Mouse (Mus musculus): ENCODE measurements around the gene Mgst2. TPM values are rescaled to one million over a fixed set of nuclear protein-coding genes. Genes with fewer than 3 reads are reported as not detected.

Gene Mgst2
- polyA plus RNA-seq, 1 experiment from 2014 or later, result 0.64 TPM

- no peak for ATAC-seq (ENCODE audit: low FRiP score)
- no peak overlapping the region for H3K27ac ChIP-seq
- no peaks in the 10 kb centered on the region for H3K27me3 ChIP-seq
- no peaks in the 10 kb centered on the region for H3K9me3 ChIP-seq
- no peaks in the 10 kb centered on the region for H3K36me3 ChIP-seq
- H3K9ac ChIP-seq, result no peak overlapping the region
- H3K4me3 ChIP-seq, result no peak overlapping the region
- H3K4me1 ChIP-seq (replicated peaks), result 0 out of 2 replicates have a peak, but pooled peaks cover 3% of the 10 kb centered on the region
- H3K4me2 ChIP-seq, result no peak overlapping the region
- WGBS, result 93% methylated on average over 6 of the region's 6 CpGs
Measured at GRCm38 (mm10) chr3:51637326-51637725, 22.8 kb upstream of the Mgst2 start.

GRCm38 (mm10) chr3:51638260-51638659, 21.9 kb upstream of the Mgst2 start:
- H3K9ac ChIP-seq, result no peak overlapping the region
- ATAC-seq (ENCODE audit: low FRiP score), result no peak
- no peak overlapping the region for H3K4me3 ChIP-seq
- no peaks in the 10 kb centered on the region for H3K27me3 ChIP-seq
- H3K9me3 ChIP-seq, result no peaks in the 10 kb centered on the region
- WGBS, result 95% methylated on average over 6 of the region's 6 CpGs
- no peak overlapping the region for H3K4me2 ChIP-seq
- H3K36me3 ChIP-seq, result no peaks in the 10 kb centered on the region
- H3K27ac ChIP-seq, result no peak overlapping the region
- 0 out of 2 replicates have a peak, but pooled peaks cover 3% of the 10 kb centered on the region for H3K4me1 ChIP-seq (replicated peaks)

- peaks cover 6% of the 10 kb centered on the region for H3K4me1 ChIP-seq (replicated peaks)
- no peaks in the 10 kb centered on the region for H3K9me3 ChIP-seq
- no peak overlapping the region for H3K9ac ChIP-seq
- no peaks in the 10 kb centered on the region for H3K36me3 ChIP-seq
- no peak overlapping the region for H3K27ac ChIP-seq
- H3K27me3 ChIP-seq, result 0 out of 2 replicates have a peak, but pooled peaks cover 3% of the 10 kb centered on the region
- no peak overlapping the region for H3K4me3 ChIP-seq
- WGBS, result 92% methylated on average over 6 of the region's 6 CpGs
- ATAC-seq (ENCODE audit: low FRiP score), result no peak
- no peak overlapping the region for H3K4me2 ChIP-seq
Measured at GRCm38 (mm10) chr3:51645484-51645883, 14.7 kb upstream of the Mgst2 start.

GRCm38 (mm10) chr3:51646301-51646700, 13.9 kb upstream of the Mgst2 start:
- Histone ChIP-seq H3K4me3 (no peak overlapping the region), H3K4me1 (replicated peaks) (peaks cover 11% of the 10 kb centered on the region), H3K4me2 (no peak overlapping the region), H3K9ac (no peak overlapping the region), H3K27ac (no peak overlapping the region), H3K27me3 (0 out of 2 replicates have a peak, but pooled peaks cover 3% of the 10 kb centered on the region), H3K36me3 (no peaks in the 10 kb centered on the region), H3K9me3 (no peaks in the 10 kb centered on the region)
- ATAC-seq (ENCODE audit: low FRiP score), result no peak
- WGBS, result 85% methylated on average over 10 of the region's 10 CpGs

- Histone ChIP-seq H3K27me3 (0 out of 2 replicates have a peak, but pooled peaks cover 3% of the 10 kb centered on the region), H3K9me3 (no peaks in the 10 kb centered on the region), H3K4me1 (replicated peaks) (peaks cover 17% of the 10 kb centered on the region), H3K4me2 (no peak overlapping the region), H3K36me3 (no peaks in the 10 kb centered on the region), H3K27ac (no peak overlapping the region), H3K9ac (no peak overlapping the region), H3K4me3 (no peak overlapping the region)
- 87% methylated on average over 4 of the region's 4 CpGs for WGBS
- ATAC-seq (ENCODE audit: low FRiP score), result no peak
Measured at GRCm38 (mm10) chr3:51647356-51647755, 12.8 kb upstream of the Mgst2 start.

- ATAC-seq (ENCODE audit: low FRiP score), result peak; percentile 41
- H3K4me3 ChIP-seq, result no peak overlapping the region
- WGBS, result 39% methylated on average over 15 of the region's 15 CpGs
- no peaks in the 10 kb centered on the region for H3K9me3 ChIP-seq
- no peak overlapping the region for H3K27ac ChIP-seq
- H3K4me2 ChIP-seq, result peak overlapping the region; percentile 11; the same call in 1 of the 2 replicates
- H3K27me3 ChIP-seq, result 0 out of 2 replicates have a peak, but pooled peaks cover 3% of the 10 kb centered on the region
- H3K4me1 ChIP-seq (replicated peaks), result peaks cover 25% of the 10 kb centered on the region
- H3K36me3 ChIP-seq, result no peaks in the 10 kb centered on the region
- peak overlapping the region; percentile 1; the same call in 1 of the 2 replicates for H3K9ac ChIP-seq
Measured at GRCm38 (mm10) chr3:51648037-51648664, 12.0 kb upstream of the Mgst2 start.

GRCm38 (mm10) chr3:51649426-51649825, 10.7 kb upstream of the Mgst2 start:
- whole genome bisulfite sequencing, result 84% methylated on average over 8 of the region's 8 CpGs
- Histone ChIP-seq H3K36me3 (no peaks in the 10 kb centered on the region), H3K9me3 (no peaks in the 10 kb centered on the region), H3K4me1 (replicated peaks) (peaks cover 25% of the 10 kb centered on the region), H3K27ac (no peak overlapping the region), H3K27me3 (0 out of 2 replicates have a peak, but pooled peaks cover 7% of the 10 kb centered on the region), H3K4me3 (no peak overlapping the region), H3K4me2 (no peak overlapping the region), H3K9ac (no peak overlapping the region)
- ATAC-seq (ENCODE audit: low FRiP score), result no peak

- Histone ChIP-seq H3K4me2 (no peak overlapping the region), H3K4me1 (replicated peaks) (peaks cover 25% of the 10 kb centered on the region)
- no peak for ATAC-seq (ENCODE audit: low FRiP score)
Measured at GRCm38 (mm10) chr3:51649986-51650385, 10.2 kb upstream of the Mgst2 start.

GRCm38 (mm10) chr3:51651149-51651548, 9.0 kb upstream of the Mgst2 start:
- Histone ChIP-seq H3K9ac (peak overlapping the region; percentile 43), H3K4me2 (no peak overlapping the region), H3K4me3 (no peak overlapping the region), H3K36me3 (no peaks in the 10 kb centered on the region), H3K4me1 (replicated peaks) (peaks cover 25% of the 10 kb centered on the region), H3K27me3 (0 out of 2 replicates have a peak, but pooled peaks cover 7% of the 10 kb centered on the region), H3K27ac (no peak overlapping the region), H3K9me3 (no peaks in the 10 kb centered on the region)
- ATAC-seq (ENCODE audit: low FRiP score), result peak; percentile 60; the same call in 1 of the 2 replicates
- 75% methylated on average over 2 of the region's 2 CpGs for WGBS

More at GRCm38 (mm10) chr3:51649986-51650385, 10.2 kb upstream of the Mgst2 start:
- WGBS, result 75% methylated on average over 8 of the region's 8 CpGs
- Histone ChIP-seq H3K9ac (no peak overlapping the region), H3K27me3 (0 out of 2 replicates have a peak, but pooled peaks cover 7% of the 10 kb centered on the region), H3K9me3 (no peaks in the 10 kb centered on the region), H3K4me3 (no peak overlapping the region), H3K36me3 (no peaks in the 10 kb centered on the region), H3K27ac (no peak overlapping the region)

- Histone ChIP-seq H3K27ac (no peak overlapping the region), H3K27me3 (0 out of 2 replicates have a peak, but pooled peaks cover 7% of the 10 kb centered on the region), H3K9me3 (no peaks in the 10 kb centered on the region), H3K9ac (no peak overlapping the region), H3K4me2 (peak overlapping the region; percentile 44), H3K4me3 (no peak overlapping the region), H3K36me3 (no peaks in the 10 kb centered on the region), H3K4me1 (replicated peaks) (peaks cover 25% of the 10 kb centered on the region)
- 7% methylated on average over 9 of the region's 9 CpGs for WGBS
- ATAC-seq (ENCODE audit: low FRiP score), result 0 out of 2 replicates have a peak, but pooled peaks have one; percentile 33
Measured at GRCm38 (mm10) chr3:51652292-51652691, 7.9 kb upstream of the Mgst2 start.

- Histone ChIP-seq H3K9ac (0 out of 2 replicates have a peak overlapping the region, but pooled peaks have one; percentile 4), H3K4me2 (peak overlapping the region; percentile 44), H3K27me3 (0 out of 2 replicates have a peak, but pooled peaks cover 7% of the 10 kb centered on the region), H3K9me3 (no peaks in the 10 kb centered on the region), H3K4me1 (replicated peaks) (peaks cover 25% of the 10 kb centered on the region), H3K27ac (0 out of 2 replicates have a peak overlapping the region, but pooled peaks have one; percentile 8), H3K36me3 (no peaks in the 10 kb centered on the region), H3K4me3 (no peak overlapping the region)
- ATAC-seq (ENCODE audit: low FRiP score), result no peak
- WGBS, result 2% methylated on average over 9 of the region's 9 CpGs
Measured at GRCm38 (mm10) chr3:51652701-51653100, 7.5 kb upstream of the Mgst2 start.

GRCm38 (mm10) chr3:51654303-51655055, 5.7 kb upstream of the Mgst2 start:
- Histone ChIP-seq H3K4me1 (replicated peaks) (peaks cover 19% of the 10 kb centered on the region), H3K27me3 (0 out of 2 replicates have a peak, but pooled peaks cover 5% of the 10 kb centered on the region), H3K36me3 (no peaks in the 10 kb centered on the region), H3K4me3 (no peak overlapping the region), H3K9ac (no peak overlapping the region), H3K4me2 (no peak overlapping the region), H3K9me3 (no peaks in the 10 kb centered on the region), H3K27ac (no peak overlapping the region)
- ATAC-seq (ENCODE audit: low FRiP score), result no peak
- 88% methylated on average over 6 of the region's 6 CpGs for WGBS

Data from hindbrain, embryonic 13.5 days (tissue).